Comparison of ENCODE assay signal across 8 mouse cellular contexts in genomic region chr4:143211584-143212340, GRCm38 (mm10). TPM values are rescaled to one million over a fixed set of nuclear protein-coding genes. Genes with fewer than 3 reads are reported as not detected.
DNase-seq lines count a peak whose midpoint lies in the region; ATAC-seq lines count a peak whose summit lies in the region.

No protein-coding gene starts in this region.

- peak overlapping the region; percentile 90 for H3K9ac ChIP-seq in intestine, embryonic 14.5 days (ENCODE audit: low read length)
- H3K9ac ChIP-seq in midbrain, embryonic 12.5 days (replicated peaks): peak overlapping the region; percentile 96

- no peaks in the 10 kb centered on the region for H3K9me3 ChIP-seq in intestine, embryonic 14.5 days (ENCODE audit: control insufficient read depth, low read length)
- H3K9me3 ChIP-seq in limb, embryonic 10.5 days (replicated peaks): no peaks in the 10 kb centered on the region
- no peaks in the 10 kb centered on the region for H3K9me3 ChIP-seq in midbrain, embryonic 12.5 days

- H3K4me3 ChIP-seq in intestine, embryonic 14.5 days (ENCODE audit: low read depth, low read length): peak overlapping the region; percentile 78
- peak overlapping the region; percentile 82 for H3K4me3 ChIP-seq in limb, embryonic 10.5 days
- H3K4me3 ChIP-seq in midbrain, embryonic 12.5 days: peak overlapping the region; percentile 79

- H3K27ac ChIP-seq in intestine, embryonic 14.5 days (ENCODE audit: low read depth): peak overlapping the region; percentile 87
- peak overlapping the region; percentile 99 for H3K27ac ChIP-seq in limb, embryonic 10.5 days
- peak overlapping the region; percentile 90 for H3K27ac ChIP-seq in midbrain, embryonic 12.5 days (replicated peaks)

- DNase-seq in thymus, postnatal 10 days (ENCODE audit: low spot score in 2 of 2): peak; percentile 16 to 21
- DNase-seq in thymus, postnatal 36 days: no peak
- DNase-seq in cerebellum, postnatal 10 days: peak; percentile 45 to 60
- DNase-seq in frontal cortex, postnatal 14 days (ENCODE audit: low spot score in 2 of 2): peak; percentile 15 to 27
- peak; percentile 78 for DNase-seq in intestine, embryonic 14.5 days (ENCODE audit: low spot score)
- DNase-seq in limb, embryonic 10.5 days (ENCODE audit: low spot score): peak; percentile 62
- peak; percentile 11 for DNase-seq in spleen, postnatal 36 days (ENCODE audit: low spot score in 2 of 2)

- H3K27me3 ChIP-seq in intestine, embryonic 14.5 days (replicated peaks; ENCODE audit: control insufficient read depth, insufficient read depth, low read length): no peaks in the 10 kb centered on the region
- no peaks in the 10 kb centered on the region for H3K27me3 ChIP-seq in limb, embryonic 10.5 days (ENCODE audit: low read depth, poor library complexity, severe bottlenecking)
- no peaks in the 10 kb centered on the region for H3K27me3 ChIP-seq in midbrain, embryonic 12.5 days

- H3K36me3 ChIP-seq in intestine, embryonic 14.5 days (ENCODE audit: control insufficient read depth, insufficient read depth, low read length): no peaks in the 10 kb centered on the region
- H3K36me3 ChIP-seq in limb, embryonic 10.5 days: peaks cover 6% of the 10 kb centered on the region; the same call in 1 of the 2 replicates
- H3K36me3 ChIP-seq in midbrain, embryonic 12.5 days: no peaks in the 10 kb centered on the region

- peak overlapping the region; percentile 97 for H3K4me2 ChIP-seq in intestine, embryonic 14.5 days (ENCODE audit: low read length)
- H3K4me2 ChIP-seq in midbrain, embryonic 12.5 days (replicated peaks): peak overlapping the region; percentile 75

- 7% methylated on average over 43 of the region's 43 CpGs for WGBS in intestine, embryonic 14.5 days
- 10% methylated on average over 43 of the region's 43 CpGs for WGBS in limb, embryonic 10.5 days
- WGBS in midbrain, embryonic 12.5 days: 13% methylated on average over 38 of the region's 43 CpGs

- peaks cover 8% of the 10 kb centered on the region for H3K4me1 ChIP-seq in intestine, embryonic 14.5 days (replicated peaks; ENCODE audit: control insufficient read depth, insufficient read depth, low read length)
- H3K4me1 ChIP-seq in limb, embryonic 10.5 days: peaks cover 15% of the 10 kb centered on the region
- H3K4me1 ChIP-seq in midbrain, embryonic 12.5 days: peaks cover 18% of the 10 kb centered on the region

- peak; percentile 29 for ATAC-seq in intestine, embryonic 14.5 days (replicated peaks; ENCODE audit: low FRiP score, low TSS enrichment, low read depth)
- ATAC-seq in midbrain, embryonic 12.5 days (ENCODE audit: low FRiP score, low read depth): peak; percentile 71

RNA-seq across cellular contexts. Expression of gene Prdm2, which starts 1.0 kb away (rescaled TPM):
- 12.4 and 12.5 TPM in 2 replicates for polyA plus RNA-seq in intestine, embryonic 14.5 days (2014; fragmentation: Nextera tagmentation; extraction: Ambion mirVana)
- polyA plus RNA-seq in limb, embryonic 10.5 days (2016; fragmentation: Nextera tagmentation; extraction: Ambion mirVana): 15.4 and 18.3 TPM in 2 replicates
- polyA plus RNA-seq in midbrain, embryonic 12.5 days (2016; fragmentation: Nextera tagmentation; extraction: Ambion mirVana): 20.6 and 21.7 TPM in 2 replicates

Comparison
In these comparisons a context has a peak if more than half of its experiments do, and no peak if none do; other contexts are left out.
1. DNase-seq: peak in thymus, postnatal 10 days (2 of 2), cerebellum, postnatal 10 days (2 of 2), frontal cortex, postnatal 14 days (2 of 2), intestine, embryonic 14.5 days (single experiment), limb, embryonic 10.5 days (single experiment) and spleen, postnatal 36 days (2 of 2); none in thymus, postnatal 36 days (0 of 2).
2. Peak in every context shown above with its lines, with median percentiles within 50 percentile points of each other: H3K27ac ChIP-seq and H3K4me3 ChIP-seq.